Mouse (Mus musculus): ENCODE data around the gene 4930432K21Rik. TPM values are rescaled to one million over a fixed set of nuclear protein-coding genes. Genes with fewer than 3 reads are reported as not detected.

4930432K21Rik gene
- polyA plus RNA-seq, 2 experiments = 0.19 TPM; not detected in 1

DNA sequence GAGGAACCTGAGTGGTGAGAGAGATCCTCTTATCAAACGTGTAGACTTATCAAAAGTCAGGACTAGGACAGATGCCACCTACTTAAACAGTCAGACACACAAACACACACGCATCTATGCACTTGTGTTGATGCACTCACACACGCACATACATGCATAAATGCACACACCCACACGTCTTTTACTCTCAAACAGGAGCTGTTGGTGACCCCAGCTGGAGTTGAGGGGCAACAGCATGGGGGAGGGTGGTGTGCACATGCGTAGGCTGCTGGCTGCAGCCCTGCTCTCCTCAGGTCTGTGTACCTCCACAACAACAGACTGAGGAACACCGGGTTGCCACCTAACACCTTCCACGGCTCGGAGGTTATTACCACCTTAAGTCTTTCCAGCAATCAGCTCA lies 19.5 kb upstream of the 4930432K21Rik start:
- H3K36me3 ChIP-seq (replicated peaks; ENCODE audit: control insufficient read depth, insufficient read depth, low read depth) = no peaks in the 10 kb centered on the region
- TF ChIP-seq CTCF (IDR thresholded peaks at IDR 0.05; ENCODE audit: low read depth) (no peak), EP300 (IDR thresholded peaks at IDR 0.05; ENCODE audit: low read depth) (no peak)
- H3K27ac ChIP-seq = no peak overlapping the region
- no peaks in the 10 kb centered on the region for H3K4me1 ChIP-seq (replicated peaks; ENCODE audit: control insufficient read depth in 2 of 2, insufficient read depth in 2 of 2, low read length in 1 of 2)
- H3K9ac ChIP-seq (replicated peaks) = no peak overlapping the region
- no peak overlapping the region for H3K4me3 ChIP-seq (ENCODE audit: insufficient read depth in 1 of 2, low read depth in 2 of 2, low read length in 2 of 2)
- ATAC-seq (ENCODE audit: insufficient read depth) (no peak), DNase-seq (ENCODE audit: low read depth in 3 of 3, low spot score in 3 of 3) (no peak)
- no peaks in the 10 kb centered on the region for H3K27me3 ChIP-seq (ENCODE audit: control insufficient read depth, insufficient read depth, low read length)
- no peaks in the 10 kb centered on the region for H3K9me3 ChIP-seq (ENCODE audit: control insufficient read depth, low read length)
- H3K4me2 ChIP-seq (ENCODE audit: low read depth) = no peak overlapping the region
- 38% methylated on average over 8 of the region's 8 CpGs for WGBS (ENCODE audit: insufficient replicate concordance)

GRCm38 (mm10) chr8:84130806-84131205 lies 17.0 kb upstream of the 4930432K21Rik start:
- ATAC-seq (ENCODE audit: insufficient read depth) (no peak), DNase-seq (ENCODE audit: low read depth in 3 of 3, low spot score in 3 of 3) (no peak)
- Histone ChIP-seq H3K36me3 (replicated peaks; ENCODE audit: control insufficient read depth, insufficient read depth, low read depth) (no peaks in the 10 kb centered on the region; the same call in 1 of the 2 replicates), H3K4me2 (ENCODE audit: low read depth) (no peak overlapping the region), H3K27me3 (ENCODE audit: control insufficient read depth, insufficient read depth, low read length) (no peaks in the 10 kb centered on the region), H3K9ac (replicated peaks) (no peak overlapping the region), H3K4me1 (replicated peaks; ENCODE audit: control insufficient read depth in 2 of 2, insufficient read depth in 2 of 2, low read length in 1 of 2) (no peaks in the 10 kb centered on the region), H3K27ac (no peak overlapping the region), H3K9me3 (ENCODE audit: control insufficient read depth, low read length) (no peaks in the 10 kb centered on the region), H3K4me3 (ENCODE audit: insufficient read depth in 1 of 2, low read depth in 2 of 2, low read length in 2 of 2) (no peak overlapping the region)
- whole genome bisulfite sequencing (ENCODE audit: insufficient replicate concordance) = 65% methylated on average over 30 of the region's 30 CpGs
- no peak for TF ChIP-seq CTCF (IDR thresholded peaks at IDR 0.05; ENCODE audit: low read depth)
- TF ChIP-seq EP300 (IDR thresholded peaks at IDR 0.05; ENCODE audit: low read depth) = no peak

GRCm38 (mm10) chr8:84132225-84132624 lies 15.6 kb upstream of the 4930432K21Rik start:
- 74% methylated on average over 8 of the region's 8 CpGs for WGBS (ENCODE audit: insufficient replicate concordance)
- no peak for ATAC-seq (ENCODE audit: insufficient read depth)

GRCm38 (mm10) chr8:84137848-84138247 lies 10.0 kb upstream of the 4930432K21Rik start:
- Histone ChIP-seq H3K27ac (no peak overlapping the region), H3K4me1 (replicated peaks; ENCODE audit: control insufficient read depth in 2 of 2, insufficient read depth in 2 of 2, low read length in 1 of 2) (no peaks in the 10 kb centered on the region), H3K27me3 (ENCODE audit: control insufficient read depth, insufficient read depth, low read length) (no peaks in the 10 kb centered on the region), H3K4me3 (ENCODE audit: insufficient read depth in 1 of 2, low read depth in 2 of 2, low read length in 2 of 2) (no peak overlapping the region), H3K4me2 (ENCODE audit: low read depth) (no peak overlapping the region), H3K9me3 (ENCODE audit: control insufficient read depth, low read length) (no peaks in the 10 kb centered on the region), H3K36me3 (replicated peaks; ENCODE audit: control insufficient read depth, insufficient read depth, low read depth) (no peaks in the 10 kb centered on the region; the same call in none of the 2 replicates), H3K9ac (replicated peaks) (no peak overlapping the region)
- no peak for TF ChIP-seq CTCF (IDR thresholded peaks at IDR 0.05; ENCODE audit: low read depth)
- TF ChIP-seq EP300 (IDR thresholded peaks at IDR 0.05; ENCODE audit: low read depth) = no peak
- ATAC-seq (ENCODE audit: insufficient read depth) = no peak
- DNase-seq (ENCODE audit: low read depth in 3 of 3, low spot score in 3 of 3) = peak in 2 of 3 experiments; percentile 11 to 20
- 80% methylated on average over 3 of the region's 3 CpGs for WGBS (ENCODE audit: insufficient replicate concordance)

More at GRCm38 (mm10) chr8:84132225-84132624, 15.6 kb upstream of the 4930432K21Rik start:
- H3K9me3 ChIP-seq (ENCODE audit: control insufficient read depth, low read length) = no peaks in the 10 kb centered on the region
- H3K36me3 ChIP-seq (replicated peaks; ENCODE audit: control insufficient read depth, insufficient read depth, low read depth) = no peaks in the 10 kb centered on the region; the same call in 1 of the 2 replicates
- H3K27ac ChIP-seq = no peak overlapping the region
- TF ChIP-seq CTCF (IDR thresholded peaks at IDR 0.05; ENCODE audit: low read depth) = no peak
- TF ChIP-seq EP300 (IDR thresholded peaks at IDR 0.05; ENCODE audit: low read depth) = no peak
- H3K4me3 ChIP-seq (ENCODE audit: insufficient read depth in 1 of 2, low read depth in 2 of 2, low read length in 2 of 2) = no peak overlapping the region
- H3K4me2 ChIP-seq (ENCODE audit: low read depth) = no peak overlapping the region
- DNase-seq (ENCODE audit: low read depth in 3 of 3, low spot score in 3 of 3) = no peak
- no peaks in the 10 kb centered on the region for H3K27me3 ChIP-seq (ENCODE audit: control insufficient read depth, insufficient read depth, low read length)
- no peaks in the 10 kb centered on the region for H3K4me1 ChIP-seq (replicated peaks; ENCODE audit: control insufficient read depth in 2 of 2, insufficient read depth in 2 of 2, low read length in 1 of 2)
- no peak overlapping the region for H3K9ac ChIP-seq (replicated peaks)

- H3K4me1 ChIP-seq (replicated peaks; ENCODE audit: control insufficient read depth in 2 of 2, insufficient read depth in 2 of 2, low read length in 1 of 2) = no peaks in the 10 kb centered on the region
- no peak overlapping the region for H3K4me3 ChIP-seq (ENCODE audit: insufficient read depth in 1 of 2, low read depth in 2 of 2, low read length in 2 of 2)
- ATAC-seq (ENCODE audit: insufficient read depth) (no peak), DNase-seq (ENCODE audit: low read depth in 3 of 3, low spot score in 3 of 3) (no peak)
- H3K27me3 ChIP-seq (ENCODE audit: control insufficient read depth, insufficient read depth, low read length) = no peaks in the 10 kb centered on the region
- H3K9ac ChIP-seq (replicated peaks) = no peak overlapping the region
- no peak overlapping the region for H3K4me2 ChIP-seq (ENCODE audit: low read depth)
- H3K27ac ChIP-seq = no peak overlapping the region
- TF ChIP-seq EP300 (IDR thresholded peaks at IDR 0.05; ENCODE audit: low read depth) = no peak
- TF ChIP-seq CTCF (IDR thresholded peaks at IDR 0.05; ENCODE audit: low read depth) = no peak
- H3K9me3 ChIP-seq (ENCODE audit: control insufficient read depth, low read length) = no peaks in the 10 kb centered on the region
- WGBS (ENCODE audit: insufficient replicate concordance) = 67% methylated on average over 4 of the region's 4 CpGs
- peaks cover 3% of the 10 kb centered on the region for H3K36me3 ChIP-seq (replicated peaks; ENCODE audit: control insufficient read depth, insufficient read depth, low read depth)
These were observed 7.0 kb upstream of the 4930432K21Rik start for GRCm38 (mm10) chr8:84140838-84141237.
